Mouse (Mus musculus) forebrain, embryonic 10.5 days (tissue): ENCODE results near the gene Gm44596. TPM values are rescaled to one million over a fixed set of nuclear protein-coding genes. Genes with fewer than 3 reads are reported as not detected.
A peak's percentile ranks its signal among the peaks of the same experiment; 100 is the strongest.

Experiments used
- DNase-seq: peaks from one replicate; pipeline ENCODE4 v3.0.0-alpha.2; 2017; ENCODE audit warnings: low spot score; ENCODE audit errors: extremely low spot score
- H3K27ac ChIP-seq: fragments of 300-500 bp; sonication (generic); 2 replicates; pipeline ENCODE4 v1.5.1; 2016; ENCODE audit warnings: mild to moderate bottlenecking
- H3K27me3 ChIP-seq: fragments of 300-500 bp; sonication (generic); 2 replicates; pipeline ENCODE4 v1.6.1; 2016; ENCODE audit warnings: mild to moderate bottlenecking; ENCODE audit not compliant: poor library complexity, severe bottlenecking
- H3K36me3 ChIP-seq: fragments of 300-500 bp; sonication (generic); replicated peaks from 2 replicates; pipeline ENCODE4 v1.6.1; 2016; ENCODE audit warnings: mild to moderate bottlenecking, moderate library complexity
- H3K4me1 ChIP-seq: fragments of 300-500 bp; sonication (generic); 2 replicates; pipeline ENCODE4 v1.6.1; 2016
- H3K4me3 ChIP-seq: fragments of 300-500 bp; sonication (generic); 2 replicates; pipeline ENCODE4 v1.5.1; 2016; ENCODE audit warnings: mild to moderate bottlenecking, moderate library complexity
- H3K9me3 ChIP-seq: fragments of 300-500 bp; sonication (generic); 2 replicates; pipeline ENCODE4 v1.6.1; 2016; ENCODE audit warnings: mild to moderate bottlenecking, moderate library complexity
- WGBS: fragments of 180-500 bp; shearing (Covaris S2); methylation state at CpG from one replicate; pipeline ENCODE4 v1.1.7; 2016; 5-methylcytosine and 5-hydroxymethylcytosine counted together
- polyA plus RNA-seq: library from polyadenylated mRNA; unstranded; fragments of >200 nt; fragmentation: Nextera tagmentation; extraction: Ambion mirVana; gene quantifications from 2 replicates; pipeline ENCODE4 v1.2.1, GENCODE M21; 2016

Gene Gm44596
- polyA plus RNA-seq, 1 experiment from 2014 or later, result not detected

DNA sequence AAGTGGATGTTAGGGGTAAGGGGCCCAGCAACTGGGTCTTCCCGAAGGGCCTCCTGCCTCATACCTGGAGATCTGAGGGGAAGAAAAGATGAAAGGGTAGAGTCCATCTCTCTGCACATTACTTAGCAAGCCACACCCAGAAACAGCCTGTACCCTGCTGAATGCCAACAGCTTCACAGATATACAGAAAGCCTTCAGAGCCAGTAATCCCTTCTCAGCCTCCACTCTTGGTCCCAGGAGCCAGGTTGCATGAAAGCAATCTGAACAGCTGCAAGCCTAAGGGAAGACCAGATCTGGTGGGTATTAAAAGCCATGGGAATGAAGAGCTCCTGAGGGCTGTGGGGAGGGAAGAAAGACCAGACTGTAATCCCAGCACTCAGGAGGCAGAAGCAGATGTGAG lies 13.9 kb downstream of the Gm44596 start:
- 86% methylated on average over 1 of the region's 1 CpGs for WGBS
- no peaks in the 10 kb centered on the region for H3K27me3 ChIP-seq
- H3K27ac ChIP-seq, result no peak overlapping the region

GRCm38 (mm10) chr6:128390683-128391082 lies 15.4 kb downstream of the Gm44596 start:
- Histone ChIP-seq H3K27ac (no peak overlapping the region), H3K4me3 (no peak overlapping the region), H3K9me3 (no peaks in the 10 kb centered on the region), H3K27me3 (no peaks in the 10 kb centered on the region), H3K4me1 (peaks cover 6% of the 10 kb centered on the region), H3K36me3 (no peaks in the 10 kb centered on the region)
- 65% methylated on average over 1 of the region's 1 CpGs for WGBS
- DNase-seq, result no peak

More for the DNA sequence above, 13.9 kb downstream of the Gm44596 start:
- DNase-seq, result no peak
- H3K4me1 ChIP-seq, result peaks cover 6% of the 10 kb centered on the region
- no peaks in the 10 kb centered on the region for H3K36me3 ChIP-seq
- no peak overlapping the region for H3K4me3 ChIP-seq
- H3K9me3 ChIP-seq, result no peaks in the 10 kb centered on the region

DNA sequence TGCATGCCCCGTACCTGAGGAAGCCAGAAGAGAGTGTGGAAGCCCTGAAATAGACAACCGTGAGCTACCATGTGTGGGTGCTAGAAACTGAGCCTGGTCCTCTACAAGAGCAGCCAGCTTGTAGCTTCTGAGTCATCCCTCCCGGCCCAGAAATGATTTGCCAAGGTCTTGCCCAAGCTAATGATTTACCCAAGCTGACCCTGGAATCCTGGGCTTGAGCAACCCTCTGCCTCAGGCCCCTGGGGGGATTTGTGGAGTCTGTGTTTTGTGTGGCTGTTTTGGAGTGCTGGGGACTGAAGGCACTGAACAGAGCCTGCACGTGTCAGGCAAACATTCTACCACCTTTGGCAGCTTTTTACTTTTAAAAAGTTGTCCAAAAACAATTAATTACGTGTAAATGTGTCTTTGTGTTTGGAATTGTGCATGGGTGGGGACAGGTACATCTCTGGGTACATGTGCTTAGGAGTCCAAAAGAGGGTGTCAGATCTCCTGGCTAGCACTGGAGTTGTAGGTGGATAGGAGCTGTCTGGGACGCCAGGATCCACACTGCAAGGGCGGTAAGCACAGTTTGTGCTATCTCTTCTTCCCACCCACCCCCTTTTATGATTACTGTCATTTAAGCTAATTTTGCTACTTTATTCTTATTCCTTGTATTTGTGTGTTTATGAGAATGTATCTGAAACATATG lies 22.4 kb downstream of the Gm44596 start:
- DNase-seq, result no peak
- Histone ChIP-seq H3K4me3 (no peak overlapping the region), H3K4me1 (peaks cover 11% of the 10 kb centered on the region), H3K27me3 (no peaks in the 10 kb centered on the region), H3K27ac (no peak overlapping the region), H3K36me3 (no peaks in the 10 kb centered on the region), H3K9me3 (no peaks in the 10 kb centered on the region)
- 80% methylated on average over 7 of the region's 7 CpGs for WGBS

DNA sequence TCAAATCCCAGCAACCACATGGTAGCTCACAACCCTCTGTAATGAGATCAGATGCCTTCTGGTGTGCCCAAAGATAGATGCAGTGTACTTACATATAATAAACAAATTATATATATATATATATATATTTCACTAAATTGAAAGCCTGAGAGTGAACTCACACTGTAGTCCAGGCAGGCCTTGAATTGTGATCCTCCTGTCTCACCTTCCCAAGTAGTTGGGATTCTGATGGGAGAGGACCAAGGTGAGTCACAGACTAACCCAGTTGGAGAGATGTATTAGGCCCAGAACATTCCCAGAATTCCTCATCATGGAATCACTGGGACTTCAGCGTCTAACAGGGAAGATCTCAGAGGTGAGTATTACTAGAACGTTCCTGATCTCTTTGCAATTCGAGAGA lies 23.7 kb downstream of the Gm44596 start, which contains the start of gene Nrip2:
Nrip2 (plus strand) TSS at position 301 of the 400 bp plus-strand sequence.
- H3K27ac ChIP-seq, result 0 out of 2 replicates have a peak within 1 kb of the TSS, but pooled peaks have one; percentile 22
- no peak within 1 kb of the TSS for H3K4me3 ChIP-seq
- no peaks in the 10 kb centered on the region for H3K27me3 ChIP-seq
- peaks cover 11% of the 10 kb centered on the region for H3K4me1 ChIP-seq
- 85% methylated on average over 3 of the region's 3 CpGs for WGBS
- no peaks in the 10 kb centered on the region for H3K9me3 ChIP-seq
- no peak for DNase-seq
- no peaks in the 10 kb centered on the region for H3K36me3 ChIP-seq

DNA sequence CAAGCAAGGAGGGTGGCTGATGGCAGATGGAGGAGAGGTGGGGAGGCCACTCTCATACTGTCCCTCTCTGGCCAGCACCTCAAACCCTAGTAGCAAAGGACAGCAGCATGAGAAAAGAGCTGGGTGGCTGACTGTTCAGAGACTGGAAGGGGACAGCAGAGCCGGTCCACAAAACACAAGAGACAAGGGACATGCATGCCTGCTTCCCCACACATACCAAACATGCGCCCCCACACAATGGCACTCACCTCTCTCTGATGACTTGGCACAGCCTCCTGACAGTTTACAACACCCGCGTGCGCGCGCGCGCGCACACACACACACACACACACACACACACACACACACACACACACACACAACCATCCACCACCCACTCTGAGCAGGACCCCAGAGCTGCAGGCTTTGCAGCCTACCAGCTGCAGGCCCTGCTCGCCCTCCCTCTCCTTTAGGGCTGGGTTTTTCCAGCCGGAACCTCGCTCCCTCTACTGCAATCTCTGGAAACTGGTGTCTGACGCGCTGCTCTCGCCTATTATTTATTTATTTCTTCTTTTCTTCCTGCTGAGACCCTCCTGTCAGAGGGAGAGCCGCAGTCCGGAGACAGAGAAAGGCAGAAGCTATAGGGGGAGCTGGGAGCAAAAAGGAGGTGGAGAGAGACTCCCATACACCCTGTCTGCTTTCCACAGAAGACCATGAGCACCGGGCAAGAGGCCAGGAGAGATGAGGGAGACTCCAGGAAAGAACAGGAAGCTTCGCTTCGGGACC lies 24.3 kb downstream of the Gm44596 start:
- 60% methylated on average over 21 of the region's 21 CpGs for WGBS
- no peaks in the 10 kb centered on the region for H3K9me3 ChIP-seq
- H3K4me3 ChIP-seq, result no peak overlapping the region
- no peak for DNase-seq
- 0 out of 2 replicates have a peak overlapping the region, but pooled peaks have one; percentile 22 for H3K27ac ChIP-seq
- H3K4me1 ChIP-seq, result peaks cover 11% of the 10 kb centered on the region
- no peaks in the 10 kb centered on the region for H3K27me3 ChIP-seq
- H3K36me3 ChIP-seq, result no peaks in the 10 kb centered on the region

GRCm38 (mm10) chr6:128404708-128405107 lies 29.4 kb downstream of the Gm44596 start:
- DNase-seq, result no peak

GRCm38 (mm10) chr6:128408544-128409125 lies 33.3 kb downstream of the Gm44596 start:
- no peaks in the 10 kb centered on the region for H3K4me1 ChIP-seq
- peaks cover 80% of the 10 kb centered on the region for H3K36me3 ChIP-seq
- WGBS, result 88% methylated on average over 7 of the region's 7 CpGs
- no peaks in the 10 kb centered on the region for H3K9me3 ChIP-seq
- H3K27ac ChIP-seq, result no peak overlapping the region
- no peak for DNase-seq
- H3K27me3 ChIP-seq, result no peaks in the 10 kb centered on the region
- H3K4me3 ChIP-seq, result no peak overlapping the region

More at GRCm38 (mm10) chr6:128404708-128405107, 29.4 kb downstream of the Gm44596 start:
- peaks cover 40% of the 10 kb centered on the region for H3K36me3 ChIP-seq
- 72% methylated on average over 5 of the region's 5 CpGs for WGBS
- no peaks in the 10 kb centered on the region for H3K27me3 ChIP-seq
- no peaks in the 10 kb centered on the region for H3K9me3 ChIP-seq
- H3K4me3 ChIP-seq, result no peak overlapping the region
- H3K27ac ChIP-seq, result no peak overlapping the region
- peaks cover 5% of the 10 kb centered on the region for H3K4me1 ChIP-seq

DNA sequence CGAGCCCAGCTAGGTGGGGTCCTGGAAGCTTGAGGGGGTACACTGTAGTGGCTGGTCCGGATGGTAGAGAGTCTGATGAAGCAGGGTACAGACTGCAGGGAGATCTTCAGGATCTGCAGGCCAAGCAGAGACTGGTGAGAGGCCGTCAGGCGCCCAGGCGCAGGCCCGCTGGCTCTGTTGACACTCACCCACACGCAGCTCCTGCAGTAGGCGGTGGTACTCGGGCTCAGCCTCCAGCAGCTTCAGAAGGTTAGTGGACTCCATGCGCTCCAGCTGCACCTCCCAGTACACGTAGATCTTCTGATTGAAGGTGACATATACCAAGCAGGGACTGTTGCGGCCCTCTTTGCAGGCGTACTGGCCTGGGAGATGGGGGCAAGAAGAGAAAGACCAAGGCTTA lies 35.0 kb downstream of the Gm44596 start:
- 94% methylated on average over 13 of the region's 13 CpGs for WGBS
- no peaks in the 10 kb centered on the region for H3K9me3 ChIP-seq

DNA sequence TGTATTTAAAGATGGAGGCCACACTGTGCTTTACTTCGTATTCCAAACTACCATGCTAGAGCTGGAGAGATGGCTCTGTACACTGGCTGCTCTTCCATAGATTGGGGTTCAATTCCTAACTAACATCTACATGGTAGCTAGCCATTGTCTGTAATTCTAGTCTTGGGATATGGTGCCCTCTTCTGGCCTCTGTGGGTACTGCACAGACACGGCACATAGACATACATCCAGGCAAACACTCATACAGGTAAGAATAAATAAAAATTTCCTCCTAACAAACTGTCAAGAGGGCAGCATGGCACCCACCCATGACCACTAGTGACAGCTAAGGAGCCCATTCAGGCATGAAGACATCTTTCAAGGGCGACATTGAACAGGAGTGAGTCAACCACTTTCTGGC lies 35.8 kb downstream of the Gm44596 start:
- H3K4me1 ChIP-seq, result no peaks in the 10 kb centered on the region
- 13% methylated on average over 3 of the region's 3 CpGs for WGBS
- no peaks in the 10 kb centered on the region for H3K27me3 ChIP-seq
- peak; percentile 76 for DNase-seq
- H3K4me3 ChIP-seq, result no peak overlapping the region
- no peaks in the 10 kb centered on the region for H3K9me3 ChIP-seq
- no peak overlapping the region for H3K27ac ChIP-seq
- peaks cover 95% of the 10 kb centered on the region for H3K36me3 ChIP-seq

More for the DNA sequence above, 35.0 kb downstream of the Gm44596 start:
- H3K4me3 ChIP-seq, result no peak overlapping the region
- H3K27ac ChIP-seq, result no peak overlapping the region
- no peaks in the 10 kb centered on the region for H3K27me3 ChIP-seq
- H3K36me3 ChIP-seq, result peaks cover 93% of the 10 kb centered on the region
- no peak for DNase-seq
- H3K4me1 ChIP-seq, result no peaks in the 10 kb centered on the region

GRCm38 (mm10) chr6:128416169-128416568 lies 40.9 kb downstream of the Gm44596 start:
- peaks cover 74% of the 10 kb centered on the region for H3K36me3 ChIP-seq
- H3K27ac ChIP-seq, result no peak overlapping the region
- H3K4me1 ChIP-seq, result no peaks in the 10 kb centered on the region
- H3K4me3 ChIP-seq, result no peak overlapping the region
- no peaks in the 10 kb centered on the region for H3K27me3 ChIP-seq
- 94% methylated on average over 5 of the region's 5 CpGs for WGBS
- DNase-seq, result no peak
- no peaks in the 10 kb centered on the region for H3K9me3 ChIP-seq

- no peak overlapping the region for H3K27ac ChIP-seq
- WGBS, result 91% methylated on average over 1 of the region's 1 CpGs
- DNase-seq, result no peak
- no peaks in the 10 kb centered on the region for H3K27me3 ChIP-seq
- no peak overlapping the region for H3K4me3 ChIP-seq
- H3K4me1 ChIP-seq, result no peaks in the 10 kb centered on the region
- no peaks in the 10 kb centered on the region for H3K9me3 ChIP-seq
- H3K36me3 ChIP-seq, result peaks cover 60% of the 10 kb centered on the region
Measured at GRCm38 (mm10) chr6:128418076-128418475, 42.8 kb downstream of the Gm44596 start.

GRCm38 (mm10) chr6:128421036-128421435 lies 45.7 kb downstream of the Gm44596 start:
- 94% methylated on average over 2 of the region's 2 CpGs for WGBS
- no peak for DNase-seq
- no peak overlapping the region for H3K27ac ChIP-seq
- peaks cover 10% of the 10 kb centered on the region for H3K4me1 ChIP-seq
- H3K27me3 ChIP-seq, result no peaks in the 10 kb centered on the region
- H3K36me3 ChIP-seq, result peaks cover 36% of the 10 kb centered on the region
- no peak overlapping the region for H3K4me3 ChIP-seq
- H3K9me3 ChIP-seq, result no peaks in the 10 kb centered on the region

- H3K4me3 ChIP-seq, result no peak overlapping the region
- peaks cover 35% of the 10 kb centered on the region for H3K36me3 ChIP-seq
- no peaks in the 10 kb centered on the region for H3K27me3 ChIP-seq
- peaks cover 10% of the 10 kb centered on the region for H3K4me1 ChIP-seq
- DNase-seq, result no peak
- 95% methylated on average over 3 of the region's 3 CpGs for WGBS
- no peaks in the 10 kb centered on the region for H3K9me3 ChIP-seq
- no peak overlapping the region for H3K27ac ChIP-seq
Measured at GRCm38 (mm10) chr6:128421480-128421879, 46.2 kb downstream of the Gm44596 start.
